Mouse (Mus musculus) left cerebral cortex, postnatal 25 days (tissue): ENCODE data around the gene Birc7. TPM values are rescaled to one million over a fixed set of nuclear protein-coding genes. Genes with fewer than 3 reads are reported as not detected.

ENCODE experiments used
- DNase-seq, 2 experiments: peaks; one replicate each; pipeline ENCODE4 v3.0.0; 2022; ENCODE audit warnings: low spot score in 2 of 2, mixed read lengths in 1 of 2
- intact Hi-C: fragments of 180-260 bp; cut with DNase I; formaldehyde crosslinking; loops from one replicate; pipeline ENCODE4 v1.15.1; 2025
- microRNA-seq, 2 experiments: library from miRNA; unstranded; fragments of <30 nt; microRNA quantifications; one replicate each; pipeline ENCODE4 v1.2.0; 2022
- total RNA-seq, 2 experiments: library from RNA; stranded (reverse); gene quantifications; 2 replicates each; pipeline ENCODE4 v1.2.3; 2021

Gene Birc7
- total RNA-seq, 2 experiments from 2014 or later, result not detected

- DNase-seq, result no peak
- intact Hi-C loops, result no loop called here
Observed at GRCm38 (mm10) chr2:180962616-180963308, 33.9 kb downstream of the Birc7 start.

DNA sequence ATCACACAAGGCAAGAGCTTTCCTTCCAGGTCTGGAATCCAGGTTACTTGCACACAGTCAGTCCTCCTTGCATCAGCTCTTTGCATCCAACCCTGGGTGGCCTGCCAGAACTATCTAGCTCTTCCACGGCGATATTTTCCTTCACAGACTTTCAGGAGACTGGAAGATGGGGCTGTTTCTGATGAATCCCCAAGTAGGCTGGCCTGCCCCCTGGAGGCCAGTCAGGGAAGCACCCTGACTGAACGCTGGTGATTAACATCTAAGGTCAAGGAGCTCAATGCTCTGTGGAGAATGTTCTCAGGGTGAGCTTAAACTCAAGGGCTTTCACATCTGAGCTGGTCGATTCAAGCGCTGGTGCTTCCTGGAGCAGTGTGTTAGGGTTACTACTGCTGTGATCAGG, 35.1 kb downstream of the Birc7 start:
- DNase-seq, result peak; percentile 70 to 75
- intact Hi-C loops, result loop anchor here (1.0 kb wide), 1 partner anchor 39 kb away; no protein-coding TSS in a partner anchor

GRCm38 (mm10) chr2:180966092-180966882, 37.5 kb downstream of the Birc7 start:
- peak; percentile 25 to 64 for DNase-seq
- intact Hi-C loops, result no loop called here

DNA sequence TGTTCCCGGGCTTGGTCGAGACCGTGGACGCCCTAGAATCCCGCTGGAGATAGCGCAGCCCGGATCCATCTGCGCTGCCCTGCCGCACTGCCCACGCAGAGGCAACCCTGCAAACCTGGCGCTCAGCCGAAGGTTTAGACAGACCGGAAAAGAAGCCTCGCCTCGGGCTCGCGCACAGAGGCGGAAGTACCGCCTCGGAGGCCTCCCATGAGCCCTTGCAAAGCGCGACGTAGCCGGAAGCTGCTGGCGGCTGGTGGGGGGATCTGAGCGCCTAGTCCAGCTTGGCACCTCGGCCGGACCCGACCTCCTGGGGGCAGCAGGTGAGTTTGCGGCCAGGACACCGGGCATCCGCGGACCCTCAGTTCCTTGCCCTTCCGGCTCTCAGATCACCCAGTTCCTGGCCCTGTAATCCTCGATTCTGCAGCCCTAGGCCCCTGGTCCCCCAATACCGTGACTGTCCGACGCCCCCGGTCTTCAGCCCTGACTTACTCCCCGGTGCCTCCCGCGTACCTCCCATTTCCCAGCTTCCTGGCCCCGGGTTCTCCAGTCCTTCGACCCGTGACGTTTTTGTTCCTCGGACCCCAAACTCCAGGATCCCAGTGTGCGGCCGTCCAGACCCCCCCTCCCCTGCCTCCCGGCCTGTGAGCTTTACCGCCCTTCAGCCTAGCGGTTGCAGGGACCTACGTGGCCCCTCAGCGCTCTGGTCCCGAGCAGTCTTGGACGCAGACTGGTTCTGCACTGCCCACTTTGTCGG, 38.4 kb downstream of the Birc7 start, which contains the start of gene Arfgap1:
Gene Arfgap1 (plus strand): TSS at position 216 of the 754 bp plus-strand sequence.
- peak; percentile 93 to 96 for DNase-seq
- intact Hi-C loops, result no loop called here

DNA sequence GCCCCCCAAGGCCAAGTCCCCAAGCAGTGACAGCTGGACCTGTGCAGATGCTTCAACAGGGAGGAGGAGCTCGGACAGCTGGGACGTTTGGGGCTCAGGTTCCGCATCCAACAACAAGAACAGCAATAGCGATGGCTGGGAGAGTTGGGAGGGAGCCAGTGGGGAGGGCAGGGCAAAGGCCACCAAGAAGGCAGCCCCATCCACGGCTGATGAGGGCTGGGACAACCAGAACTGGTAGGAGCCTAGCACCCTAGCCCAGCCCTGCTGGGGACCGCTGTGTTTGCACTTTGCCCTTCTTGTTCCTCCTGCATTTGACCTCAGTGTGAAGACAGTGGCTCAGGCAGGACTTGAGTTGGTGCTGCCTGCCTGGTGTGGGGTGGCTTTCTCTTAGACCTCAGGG, 52.3 kb downstream of the Birc7 start:
- DNase-seq, result no peak
- intact Hi-C loops, result no loop called here

Small RNA genes within 50 kb of the gene (microRNA-seq; reads per million reads assigned to microRNA genes)
- 1.3 to 2.2 reads per million in 2 experiments for gene Mir124a-3

Other genes with a start within 250 kb of the Birc7 start
- gene Dido1, start 219.0 kb upstream of the Birc7 start, total RNA-seq, result 10 to 100 TPM; 54.3 to 55.6 TPM
- 10 to 100 TPM; 62.4 to 64.9 TPM for gene Gid8, start 218.9 kb upstream of the Birc7 start, total RNA-seq
- under 1 TPM; 0.30 to 0.53 TPM for gene Slc17a9, start 203.8 kb upstream of the Birc7 start, total RNA-seq
- under 1 TPM in 1 of 2 experiments, not detected in 1; 0.16 TPM for gene Bhlhe23, start 152.1 kb upstream of the Birc7 start, total RNA-seq
- 10 to 100 TPM; 60.6 to 62.8 TPM for gene Ythdf1, start 8.1 kb upstream of the Birc7 start, total RNA-seq
- gene Nkain4, start 25.7 kb downstream of the Birc7 start, total RNA-seq, result 10 to 100 TPM; 36.0 to 37.9 TPM
- gene Arfgap1, start 38.2 kb downstream of the Birc7 start, total RNA-seq, result 100 to 1,000 TPM; 139 to 147 TPM
- gene Col20a1, start 57.5 kb downstream of the Birc7 start, total RNA-seq, result 1 to 10 TPM; 1.2 to 2.0 TPM
- 10 to 100 TPM; 31.2 to 38.2 TPM for gene Chrna4, start 114.5 kb downstream of the Birc7 start, total RNA-seq
- 100 to 1,000 TPM; 227 to 240 TPM for gene Kcnq2, start 206.3 kb downstream of the Birc7 start, total RNA-seq
- 1,000 to 10,000 TPM; 1,322 to 1,385 TPM for gene Eef1a2, start 228.0 kb downstream of the Birc7 start, total RNA-seq